Mouse (Mus musculus) ES-E14 (cell line): ENCODE measurements at regions not wholly inside any gene's neighbourhood (a gene's known extent, or its start where the extent isn't known, plus 50 kb on each side); places are given as distances from the start of the nearest gene placed in this dataset.

ENCODE experiments used
- MAFK ChIP-seq: IDR thresholded peaks from 2 replicates; pipeline ENCODE4 v1.6.1; 2014; ENCODE audit warnings: mild to moderate bottlenecking, low read depth, low read length, inconsistent platforms; ENCODE audit not compliant: insufficient read depth
- ZC3H11A ChIP-seq: IDR thresholded peaks from 2 replicates; pipeline ENCODE4 v1.6.1; 2012; ENCODE audit warnings: low read depth, mild to moderate bottlenecking, inconsistent platforms, low read length, borderline replicate concordance
- ZNF384 ChIP-seq: IDR thresholded peaks from 2 replicates; pipeline ENCODE4 v1.6.1; 2012; ENCODE audit warnings: low read depth, low read length, inconsistent platforms

DNA sequence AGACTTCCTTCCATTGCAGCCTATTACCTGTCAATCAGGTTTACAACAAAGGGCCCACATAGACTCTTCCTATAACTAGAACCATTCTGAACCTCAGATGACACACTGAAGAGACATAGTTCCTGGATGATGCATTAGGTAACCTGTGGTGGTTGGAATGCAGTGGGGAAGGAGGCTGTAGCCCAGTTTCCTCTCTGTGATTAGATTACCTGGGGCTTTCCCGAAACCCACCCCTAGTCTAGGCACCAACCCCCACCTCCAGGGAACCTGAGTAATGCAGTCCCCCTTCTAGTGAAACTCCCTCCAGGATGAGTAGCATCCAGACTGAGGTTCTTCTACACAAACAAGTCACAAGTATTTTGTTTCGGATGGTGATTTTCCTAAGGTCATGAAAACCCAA lies 62.5 kb upstream of the Tfpi start:
- no peak for TF ChIP-seq ZNF384
- no peak for TF ChIP-seq ZC3H11A
- TF ChIP-seq MAFK, result no peak
